Mouse (Mus musculus) urinary bladder, adult 18-20 months (tissue): Measurements from ENCODE around the gene Pigu.

Experiments used
- DNase-seq, 2 experiments: peaks; one replicate each; pipeline ENCODE4 v3.0.0; 2022; ENCODE audit warnings: low spot score in 2 of 2, mixed read lengths in 2 of 2

The Pigu gene

DNA sequence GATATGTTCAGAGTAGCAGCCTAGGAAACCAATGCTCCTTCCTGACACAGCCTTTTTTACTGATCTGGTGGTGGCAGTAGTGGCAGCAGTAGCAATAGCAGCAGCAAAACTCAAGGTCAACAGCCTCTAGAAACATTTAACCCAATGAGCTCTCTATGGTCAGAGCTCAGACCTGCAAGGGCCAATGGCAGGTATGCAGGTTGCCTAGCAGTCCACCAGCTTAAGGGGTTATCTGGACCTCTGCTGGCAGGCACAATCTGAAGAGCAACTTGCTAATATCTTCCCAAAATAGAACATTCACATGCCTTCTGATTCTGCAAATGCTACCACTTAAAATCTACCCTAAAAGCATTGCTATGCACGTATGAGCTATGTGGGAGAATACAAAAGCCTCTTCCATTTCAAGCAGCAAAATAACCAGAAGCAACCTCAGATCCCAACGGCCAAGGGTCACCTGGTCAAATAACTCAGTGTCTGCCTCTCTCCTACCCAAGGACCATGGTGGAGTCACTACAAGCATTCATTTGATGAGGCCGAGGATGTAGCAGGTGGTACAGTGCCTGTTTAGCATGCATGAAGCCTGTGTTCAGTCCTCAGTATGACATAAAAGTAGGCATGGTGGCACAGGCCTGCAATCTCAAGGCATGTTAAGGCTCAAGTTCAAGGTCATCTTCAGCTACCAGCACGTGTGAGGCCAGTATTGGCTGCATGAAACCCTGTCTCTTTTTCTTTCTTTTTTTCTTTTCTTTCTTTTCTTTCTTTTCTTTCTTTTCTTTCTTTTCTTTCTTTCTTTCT lies 69.6 kb downstream of the Pigu start:
- DNase-seq: no peak

DNA sequence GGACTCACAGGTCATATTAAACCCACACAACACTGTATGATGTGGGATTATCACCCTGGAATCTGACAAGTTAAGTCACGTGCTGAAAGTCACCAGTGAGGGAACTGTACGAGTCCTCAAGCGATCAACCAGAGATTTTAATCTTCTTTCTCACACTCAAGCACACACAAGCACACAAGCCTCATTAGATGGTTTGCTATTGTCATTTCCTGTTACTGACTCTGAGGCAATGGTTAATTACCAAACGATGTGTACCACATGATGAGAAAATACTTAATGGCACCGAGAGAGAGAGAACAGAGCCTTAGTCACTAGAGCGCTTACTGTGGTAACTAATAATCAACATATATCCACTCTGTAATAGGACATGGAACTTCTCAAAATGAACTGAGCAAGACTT lies 71.5 kb downstream of the Pigu start:
- DNase-seq: no peak

- DNase-seq: no peak
Observed at GRCm38 (mm10) chr2:155284647-155285046, 72.6 kb downstream of the Pigu start.

DNA sequence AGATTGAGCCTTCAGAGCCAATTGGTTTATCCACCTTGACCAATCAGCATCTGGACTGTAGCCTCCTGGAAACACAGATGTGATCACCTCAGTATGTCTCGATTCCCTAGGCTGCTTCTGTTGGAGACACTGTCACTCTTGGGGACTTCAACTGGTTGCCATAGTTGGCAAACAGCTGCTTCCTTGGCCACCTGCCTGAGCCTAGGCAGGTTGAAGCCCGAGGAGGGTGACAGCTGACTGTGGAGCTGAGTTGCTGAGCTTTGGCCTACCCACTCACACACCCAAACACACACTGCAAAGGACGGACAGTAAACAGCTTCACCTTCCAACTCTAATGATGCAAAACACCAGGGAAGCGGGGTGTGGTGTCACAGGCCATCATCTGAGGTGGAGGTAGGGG lies 73.4 kb downstream of the Pigu start:
- DNase-seq: no peak

- DNase-seq: no peak
Observed at GRCm38 (mm10) chr2:155280116-155280515, 77.1 kb downstream of the Pigu start.

GRCm38 (mm10) chr2:155279163-155279562 lies 78.1 kb downstream of the Pigu start:
- DNase-seq: no peak

- DNase-seq: no peak
Observed at GRCm38 (mm10) chr2:155278361-155278760, 78.9 kb downstream of the Pigu start.

DNA sequence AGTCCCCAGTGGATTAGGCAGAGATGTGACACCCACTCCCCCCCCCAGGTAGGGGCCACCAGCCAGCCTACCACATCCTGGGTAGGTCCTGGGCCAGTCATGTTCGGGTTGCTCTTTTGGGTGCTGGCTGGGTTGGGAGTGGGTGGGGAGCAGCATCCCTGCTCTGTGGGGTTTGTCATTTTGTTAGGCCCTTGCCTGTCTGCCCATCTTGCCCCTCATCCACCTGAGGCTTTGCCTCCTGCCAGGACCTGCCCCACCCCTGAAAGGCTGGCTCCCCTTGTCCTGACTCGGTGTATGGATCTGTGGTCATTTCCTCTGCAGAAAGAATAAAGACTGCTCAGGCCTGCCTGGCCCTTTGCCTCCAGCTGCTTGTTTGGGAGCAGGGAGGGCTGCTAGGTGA lies 79.5 kb downstream of the Pigu start:
- no peak for DNase-seq

- peak; percentile 62 to 76 for DNase-seq
Observed at GRCm38 (mm10) chr2:155276621-155277175, 80.5 kb downstream of the Pigu start.

DNA sequence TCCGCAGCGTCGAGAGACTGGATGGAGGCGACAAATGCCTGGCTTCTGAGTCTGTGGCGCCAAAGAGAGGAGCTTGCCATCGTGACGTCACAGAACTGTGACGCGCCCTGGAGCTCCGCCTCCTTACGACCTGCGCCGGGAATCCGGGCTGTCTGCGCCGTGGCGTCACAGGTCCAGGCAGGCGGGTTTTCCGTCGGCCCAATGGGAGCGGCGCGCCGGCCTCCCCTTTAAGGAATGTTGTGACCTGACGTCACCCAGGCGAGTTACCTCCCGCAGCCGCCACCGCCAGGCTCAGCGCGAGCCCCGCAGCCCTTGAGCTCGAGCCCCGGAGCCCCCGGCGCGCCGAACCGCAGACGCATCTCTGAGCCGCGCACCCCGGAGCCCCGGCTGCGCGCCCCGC lies 81.0 kb downstream of the Pigu start, which contains the start of gene Map1lc3a:
TSS of gene Map1lc3a (plus strand) at position 103 of the 400 bp plus-strand sequence.
- peak; percentile 91 to 92 for DNase-seq

GRCm38 (mm10) chr2:155273603-155274002 lies 83.6 kb downstream of the Pigu start:
- DNase-seq: no peak

- no peak for DNase-seq
Observed at GRCm38 (mm10) chr2:155272396-155273170, 84.6 kb downstream of the Pigu start.

DNA sequence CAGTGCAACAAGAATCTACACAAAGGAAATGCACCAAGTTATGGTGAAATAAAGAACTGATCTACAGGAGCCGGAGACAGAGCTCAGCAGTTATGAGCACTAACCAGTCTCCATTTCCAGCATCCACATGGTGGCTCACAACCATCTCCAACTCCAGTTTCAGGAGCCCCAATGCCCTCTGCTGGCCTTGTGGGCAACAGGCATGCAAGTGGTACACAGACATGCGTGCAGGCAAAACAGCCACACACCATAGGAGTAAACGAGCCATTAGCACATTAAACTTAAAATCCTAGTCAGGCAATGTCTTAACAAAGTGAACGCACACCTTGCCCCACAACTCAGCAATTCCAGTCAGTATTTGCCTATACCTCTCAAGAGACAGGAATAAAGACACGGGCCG lies 85.3 kb downstream of the Pigu start:
- no peak for DNase-seq

GRCm38 (mm10) chr2:155266896-155267295 lies 90.3 kb downstream of the Pigu start:
- DNase-seq: no peak

DNA sequence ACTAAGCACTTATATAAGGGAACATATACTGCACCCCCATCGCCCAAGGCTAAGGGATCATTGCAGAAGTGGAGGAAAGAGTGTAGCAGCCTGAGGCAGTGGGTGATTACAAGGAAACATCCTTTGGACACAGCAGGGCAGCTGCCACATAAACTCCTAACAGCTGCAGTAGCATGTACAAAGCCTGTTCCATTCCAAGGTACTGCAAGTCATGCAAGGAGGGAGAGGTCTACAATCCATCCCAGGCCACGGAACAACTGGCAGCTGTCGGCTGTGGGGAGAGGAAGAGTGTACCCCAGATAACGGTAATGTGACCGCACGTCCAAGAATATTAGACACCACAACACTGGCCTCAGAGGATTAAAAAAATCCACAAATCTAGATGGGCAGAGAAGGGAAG lies 91.7 kb downstream of the Pigu start:
- no peak for DNase-seq

DNA sequence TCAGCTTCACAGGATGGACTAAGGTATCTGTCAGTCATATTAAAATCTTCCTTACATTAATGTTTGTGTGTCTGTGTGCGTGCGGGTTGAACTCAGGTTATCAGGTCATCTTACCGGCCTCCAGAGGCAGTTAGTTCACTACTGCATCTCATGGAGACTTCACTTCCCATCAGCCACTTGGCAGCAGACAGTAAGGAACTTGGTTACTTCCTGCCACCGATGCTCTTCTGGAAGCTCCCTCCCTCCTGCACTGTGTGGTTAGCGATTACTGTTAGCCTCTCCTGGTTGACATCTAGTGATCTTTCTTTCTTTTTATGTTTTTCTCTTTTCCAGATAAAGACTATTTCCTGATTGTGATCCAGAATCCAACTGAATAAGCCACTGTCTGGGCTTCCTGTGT lies 107.6 kb downstream of the Pigu start:
- no peak for DNase-seq

DNA sequence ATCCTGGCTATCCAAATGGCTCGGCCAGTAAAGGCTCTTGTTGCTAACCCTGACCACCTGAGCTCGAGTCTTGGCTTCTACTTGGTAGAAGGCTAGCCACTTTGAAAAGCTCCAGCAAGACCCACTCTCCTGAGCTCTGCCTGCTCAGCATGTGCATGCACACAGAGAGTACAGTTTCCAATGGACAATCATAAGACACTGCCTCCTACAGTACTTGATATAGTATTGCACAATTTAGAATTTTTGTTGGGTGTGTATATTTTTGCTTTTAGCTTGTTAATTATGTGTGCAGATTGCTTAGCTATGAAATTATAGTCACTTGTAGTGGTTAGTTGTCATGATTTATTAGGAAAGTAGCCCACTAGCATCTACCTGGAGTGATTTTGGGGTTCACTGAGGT lies 108.5 kb downstream of the Pigu start:
- no peak for DNase-seq

- no peak for DNase-seq
Observed at GRCm38 (mm10) chr2:155248206-155248605, 109.0 kb downstream of the Pigu start.

DNA sequence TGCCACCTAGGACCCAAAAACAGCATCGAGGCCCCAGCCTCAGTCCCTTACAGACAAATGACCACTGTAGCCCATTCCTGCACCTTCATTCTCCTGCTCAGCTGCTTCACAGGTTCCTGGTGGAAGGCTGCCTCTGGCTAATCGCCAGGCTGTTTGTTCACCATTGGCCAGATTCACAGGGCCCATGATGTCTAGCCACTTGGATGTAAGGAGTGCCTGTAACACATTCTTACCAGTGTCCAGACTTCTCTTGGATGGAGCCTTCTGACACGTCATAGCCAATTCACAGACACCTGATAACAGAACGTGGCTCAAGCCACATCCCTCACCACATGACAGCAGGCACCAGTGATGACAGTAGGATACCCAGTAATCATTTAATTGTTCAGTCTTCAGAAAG lies 111.0 kb downstream of the Pigu start:
- no peak for DNase-seq

DNA sequence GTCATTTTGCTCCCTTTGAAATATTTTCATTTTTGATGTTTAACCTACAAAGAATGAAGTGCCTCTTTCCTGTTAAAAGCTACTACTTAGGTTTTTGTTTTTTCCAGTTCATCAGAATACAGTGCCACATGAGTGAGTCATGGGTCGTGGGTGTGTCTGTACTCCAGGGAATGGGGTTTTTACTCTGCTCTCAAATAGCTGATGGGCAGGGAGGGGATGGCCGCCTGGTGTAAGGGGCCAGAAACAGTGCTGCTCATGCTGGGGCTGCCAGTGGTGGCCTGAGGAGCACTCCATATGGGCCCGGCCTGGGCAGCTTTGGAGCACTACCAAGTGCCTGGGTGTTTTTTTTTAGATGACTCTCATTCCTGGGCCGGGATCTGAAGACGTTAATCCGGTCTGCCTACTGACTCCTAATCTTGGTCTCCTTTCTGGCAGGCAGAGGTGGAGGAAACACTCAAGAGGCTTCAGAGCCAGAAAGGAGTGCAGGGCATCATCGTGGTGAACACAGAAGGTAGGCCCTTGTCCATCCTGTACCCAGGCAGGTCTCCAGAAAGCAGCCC lies 114.9 kb downstream of the Pigu start:
- DNase-seq: peak; percentile 30 to 35

- peak; percentile 15 to 33 for DNase-seq
Observed at GRCm38 (mm10) chr2:155240915-155241314, 116.3 kb downstream of the Pigu start.

- peak in 1 of 2 experiments; percentile 7 for DNase-seq
Observed at GRCm38 (mm10) chr2:155237276-155237675, 120.0 kb downstream of the Pigu start.
